Mouse (Mus musculus): ENCODE data around the gene Nphp3. TPM values are rescaled to one million over a fixed set of nuclear protein-coding genes. Genes with fewer than 3 reads are reported as not detected.

Gene Nphp3
- 2.3 TPM for polyA plus RNA-seq (2014; fragmentation: Illumina TruSeq; extraction: RNeasy Lipid Tissue Mini Kit (QIAGEN cat#74804); ENCODE audit: low read depth, low replicate concordance)

DNA sequence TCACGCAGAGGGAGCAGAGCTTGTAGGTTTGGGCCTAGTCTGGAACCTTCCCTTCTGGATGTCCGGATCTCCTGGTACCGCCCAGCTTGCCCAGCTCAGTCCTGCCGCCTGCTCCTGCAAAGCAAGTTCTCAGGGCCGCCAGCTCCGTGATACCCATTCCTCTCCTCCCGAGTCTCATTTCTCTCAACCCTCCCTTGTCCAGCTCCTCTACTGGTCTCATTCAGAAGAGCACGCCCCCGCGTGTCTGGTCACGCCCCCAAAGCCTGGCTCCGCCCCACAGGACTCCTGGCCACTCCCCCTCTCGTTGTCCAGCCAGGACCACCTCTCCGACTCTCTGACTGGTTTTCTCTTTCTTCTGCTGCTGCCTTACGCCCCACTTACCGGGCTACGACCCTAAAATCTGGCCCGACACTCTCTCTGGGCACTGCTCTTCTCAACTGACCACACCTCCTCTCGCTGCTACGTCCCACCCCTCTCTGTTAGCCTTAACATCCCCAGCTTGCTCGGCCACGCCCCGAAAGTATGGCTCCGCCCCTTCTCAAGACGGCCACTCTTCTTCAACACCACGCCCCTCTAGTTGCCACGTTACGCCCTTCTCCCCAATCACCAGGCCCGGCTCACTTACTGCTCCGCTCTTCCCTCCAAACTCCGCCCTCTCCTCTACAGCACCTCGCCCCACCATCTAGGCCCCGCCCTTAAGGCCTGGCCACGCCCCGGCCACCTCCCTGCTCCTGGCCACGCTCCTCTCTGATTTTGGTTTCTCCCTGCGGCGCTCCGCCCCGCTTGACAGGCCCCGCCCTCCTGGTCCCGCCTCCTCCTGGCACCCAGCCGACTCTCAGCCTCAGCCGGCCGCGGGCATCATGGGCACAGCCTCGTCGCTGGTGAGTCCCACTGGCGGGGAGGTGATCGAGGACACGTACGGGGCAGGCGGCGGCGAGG, at the start of gene Nphp3:
Gene Nphp3 (plus strand): TSS at position 624 of the 939 bp plus-strand sequence.

DNA sequence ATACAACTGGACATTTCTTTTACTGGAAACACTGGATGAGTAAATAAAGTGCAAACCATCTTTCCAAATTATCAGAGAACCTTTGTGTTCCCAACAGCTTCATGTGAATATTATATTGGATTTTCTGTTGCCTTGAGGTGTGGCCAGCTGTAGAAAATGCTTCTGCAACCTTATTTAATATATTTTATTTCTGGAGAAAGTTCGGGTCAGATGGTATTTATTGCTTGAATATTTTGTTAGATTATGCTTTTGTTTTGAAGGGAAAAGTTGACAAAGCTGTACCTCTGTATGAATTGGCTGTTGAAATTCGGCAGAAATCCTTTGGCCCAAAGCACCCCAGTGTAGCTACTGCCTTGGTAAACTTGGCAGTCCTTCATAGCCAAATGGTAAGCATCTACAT, 38.0 kb downstream of the Nphp3 start, which contains the start of gene Gm28305:
Gene Gm28305 (plus strand): TSS at position 301 of the 400 bp plus-strand sequence.

DNA sequence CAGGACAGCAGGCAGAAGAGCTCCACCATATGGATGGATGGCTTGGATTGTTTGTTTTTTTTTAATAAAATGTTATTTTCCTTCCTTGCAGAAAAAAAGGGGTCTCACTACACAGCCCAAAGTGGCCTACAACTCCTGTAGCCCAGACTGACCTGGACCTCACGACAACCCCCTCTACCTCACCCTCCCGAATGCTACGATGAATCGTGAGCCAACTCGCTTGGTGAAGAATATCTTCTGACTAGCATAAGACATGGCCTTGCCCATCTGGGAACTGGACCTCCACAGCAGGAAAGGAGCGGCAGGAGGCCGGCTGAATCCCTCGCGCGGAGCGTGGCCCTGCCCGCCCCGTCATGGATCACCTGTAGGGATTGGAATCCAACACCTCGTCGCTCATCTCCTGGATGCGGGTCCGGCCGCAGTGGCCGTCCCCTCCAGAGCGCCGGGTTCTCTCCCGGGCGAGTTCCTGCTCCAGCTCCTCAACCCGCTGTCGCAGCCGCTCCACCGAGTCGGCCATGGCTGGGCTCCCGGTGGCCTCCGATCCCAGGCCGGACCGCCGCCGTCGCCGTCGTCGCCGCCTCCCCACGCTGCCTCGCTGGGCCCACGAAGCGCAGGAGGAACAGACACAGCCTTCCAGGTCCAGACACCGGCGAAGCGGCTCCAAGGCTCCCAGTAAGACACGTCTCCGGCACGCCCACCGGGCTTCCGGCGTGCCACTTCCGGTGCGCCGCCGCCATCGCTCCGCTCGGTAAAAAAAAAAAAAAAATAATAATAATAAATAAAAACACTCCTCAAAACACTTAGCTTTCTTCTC, 60.3 kb downstream of the Nphp3 start, which contains the start of gene Uba5:
Gene Uba5 (minus strand): TSS at position 705 of the 814 bp plus-strand sequence.

DNA sequence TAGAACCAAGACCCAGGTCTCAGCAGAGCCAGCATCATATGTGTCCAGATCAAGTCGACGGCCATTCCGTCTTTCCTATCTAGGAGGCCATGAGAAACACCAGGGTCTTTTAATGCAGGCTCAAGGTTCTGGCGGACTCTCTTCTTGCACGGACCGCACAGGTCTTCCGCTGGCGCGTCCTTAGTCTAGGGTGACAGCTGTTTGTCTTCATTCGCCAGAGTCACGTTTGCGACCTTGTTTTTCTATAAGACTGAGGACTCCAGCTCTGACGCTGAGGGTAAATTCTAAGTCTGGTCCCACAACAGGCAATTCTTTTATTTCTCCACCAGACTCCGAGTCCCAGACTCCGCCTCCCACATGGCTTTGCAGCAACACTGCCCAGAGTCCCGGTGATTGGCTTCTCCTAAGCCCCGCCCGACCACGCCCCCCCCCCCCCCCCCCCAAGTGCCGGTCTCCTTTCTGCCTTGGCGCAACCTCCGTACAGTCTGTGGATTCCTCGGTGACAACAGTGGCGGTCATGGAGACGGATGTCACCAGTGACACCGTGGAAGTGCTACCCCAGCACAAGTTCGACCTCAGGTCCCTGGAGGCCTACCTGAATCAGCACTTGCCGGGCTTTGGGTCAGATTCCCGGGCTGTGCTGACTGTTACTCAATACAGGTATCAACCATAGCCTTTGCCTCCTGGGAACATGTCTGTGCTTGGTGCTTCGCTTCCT, 61.1 kb downstream of the Nphp3 start, which contains the start of gene Acad11:
Gene Acad11 (plus strand): TSS at position 134 of the 718 bp plus-strand sequence.

Other genes starting within 250 kb of the Nphp3 start
- gene Tmem108, start 240.7 kb upstream of the Nphp3 start, polyA plus RNA-seq (2014; fragmentation: Illumina TruSeq; extraction: RNeasy Lipid Tissue Mini Kit (QIAGEN cat#74804); ENCODE audit: low read depth, low replicate concordance): 2.0 TPM
- not detected for gene Gm28305, start 38.1 kb downstream of the Nphp3 start, polyA plus RNA-seq (2014; fragmentation: Illumina TruSeq; extraction: RNeasy Lipid Tissue Mini Kit (QIAGEN cat#74804); ENCODE audit: low read depth, low replicate concordance)
- gene Uba5, start 60.6 kb downstream of the Nphp3 start, polyA plus RNA-seq (2014; fragmentation: Illumina TruSeq; extraction: RNeasy Lipid Tissue Mini Kit (QIAGEN cat#74804); ENCODE audit: low read depth, low replicate concordance): 80.9 TPM
- gene Acad11, start 60.8 kb downstream of the Nphp3 start, polyA plus RNA-seq (2014; fragmentation: Illumina TruSeq; extraction: RNeasy Lipid Tissue Mini Kit (QIAGEN cat#74804); ENCODE audit: low read depth, low replicate concordance): 68.1 TPM
- gene Ackr4, start 124.4 kb downstream of the Nphp3 start, polyA plus RNA-seq (2014; fragmentation: Illumina TruSeq; extraction: RNeasy Lipid Tissue Mini Kit (QIAGEN cat#74804); ENCODE audit: low read depth, low replicate concordance): 0.47 TPM